Mouse (Mus musculus): Measurements from ENCODE around the gene Ndufa4l2. TPM values are rescaled to one million over a fixed set of nuclear protein-coding genes. Genes with fewer than 3 reads are reported as not detected.
A peak's percentile ranks its signal among the peaks of the same experiment; 100 is the strongest.

The Ndufa4l2 gene
- polyA plus RNA-seq, 1 experiment from 2014 or later, result 5.2 TPM

GRCm38 (mm10) chr10:127521611-127522080 lies 6.9 kb downstream of the Ndufa4l2 start:
- Histone ChIP-seq H3K36me3 (peaks cover 41% of the 10 kb centered on the region), H3K9me3 (replicated peaks) (peaks cover 15% of the 10 kb centered on the region; the same call in 1 of the 2 replicates), H3K4me3 (peak overlapping the region; percentile 69), H3K4me1 (peaks cover 70% of the 10 kb centered on the region), H3K27ac (replicated peaks) (peak overlapping the region; percentile 83), H3K27me3 (ENCODE audit: low read depth, poor library complexity, severe bottlenecking) (peaks cover 83% of the 10 kb centered on the region)
- 14% methylated on average over 12 of the region's 12 CpGs for whole genome bisulfite sequencing
- DNase-seq (ENCODE audit: low spot score), result no peak

- Histone ChIP-seq H3K36me3 (peaks cover 38% of the 10 kb centered on the region), H3K4me1 (peaks cover 70% of the 10 kb centered on the region), H3K9me3 (replicated peaks) (peaks cover 15% of the 10 kb centered on the region; the same call in 1 of the 2 replicates), H3K27me3 (ENCODE audit: low read depth, poor library complexity, severe bottlenecking) (peaks cover 83% of the 10 kb centered on the region), H3K4me3 (peak within 1 kb of the TSS; percentile 69), H3K27ac (replicated peaks) (peak within 1 kb of the TSS; percentile 83)
- WGBS, result under 1% methylated on average over 21 of the region's 21 CpGs
- DNase-seq (ENCODE audit: low spot score), result peak; percentile 89
These were observed 7.4 kb downstream of the Ndufa4l2 start, which contains the start of gene Shmt2 for GRCm38 (mm10) chr10:127522088-127522581. Gene Shmt2, minus strand, starts transcription at chr10:127522444.

GRCm38 (mm10) chr10:127524646-127525255 lies 10.0 kb downstream of the Ndufa4l2 start:
- H3K9me3 ChIP-seq (replicated peaks), result peaks cover 6% of the 10 kb centered on the region; the same call in 1 of the 2 replicates
- peaks cover 83% of the 10 kb centered on the region for H3K27me3 ChIP-seq (ENCODE audit: low read depth, poor library complexity, severe bottlenecking)
- peaks cover 12% of the 10 kb centered on the region for H3K36me3 ChIP-seq
- DNase-seq (ENCODE audit: low spot score), result no peak
- WGBS, result under 1% methylated on average over 22 of the region's 23 CpGs
- peaks cover 79% of the 10 kb centered on the region for H3K4me1 ChIP-seq
- peak overlapping the region; percentile 23 for H3K4me3 ChIP-seq
- 0 out of 2 replicates have a peak overlapping the region, but pooled peaks have one; percentile 23 for H3K27ac ChIP-seq (replicated peaks)

- no peak for DNase-seq (ENCODE audit: low spot score)
- peak overlapping the region; percentile 44 for H3K4me3 ChIP-seq
- H3K4me1 ChIP-seq, result peaks cover 79% of the 10 kb centered on the region
- no peaks in the 10 kb centered on the region for H3K36me3 ChIP-seq
- no peaks in the 10 kb centered on the region for H3K9me3 ChIP-seq (replicated peaks)
- 2% methylated on average over 26 of the region's 26 CpGs for WGBS
- peaks cover 85% of the 10 kb centered on the region for H3K27me3 ChIP-seq (ENCODE audit: low read depth, poor library complexity, severe bottlenecking)
- peak overlapping the region; percentile 61; the same call in 1 of the 2 replicates for H3K27ac ChIP-seq (replicated peaks)
These were observed 11.3 kb downstream of the Ndufa4l2 start for GRCm38 (mm10) chr10:127526048-127526447.

- Histone ChIP-seq H3K36me3 (no peaks in the 10 kb centered on the region), H3K9me3 (replicated peaks) (no peaks in the 10 kb centered on the region), H3K27me3 (ENCODE audit: low read depth, poor library complexity, severe bottlenecking) (peaks cover 91% of the 10 kb centered on the region), H3K4me3 (peak overlapping the region; percentile 44), H3K4me1 (peaks cover 79% of the 10 kb centered on the region), H3K27ac (replicated peaks) (peak overlapping the region; percentile 61)
- WGBS, result under 1% methylated on average over 26 of the region's 26 CpGs
- peak; percentile 80 for DNase-seq (ENCODE audit: low spot score)
These were observed 11.9 kb downstream of the Ndufa4l2 start for GRCm38 (mm10) chr10:127526681-127527080.

GRCm38 (mm10) chr10:127527481-127527880 lies 12.7 kb downstream of the Ndufa4l2 start:
- peak overlapping the region; percentile 13; the same call in 1 of the 2 replicates for H3K27ac ChIP-seq (replicated peaks)
- WGBS, result 3% methylated on average over 17 of the region's 17 CpGs
- peak; percentile 46 for DNase-seq (ENCODE audit: low spot score)
- peaks cover 81% of the 10 kb centered on the region for H3K4me1 ChIP-seq
- no peaks in the 10 kb centered on the region for H3K9me3 ChIP-seq (replicated peaks)
- no peaks in the 10 kb centered on the region for H3K36me3 ChIP-seq
- H3K27me3 ChIP-seq (ENCODE audit: low read depth, poor library complexity, severe bottlenecking), result peaks cover 99% of the 10 kb centered on the region
- H3K4me3 ChIP-seq, result peak overlapping the region; percentile 44

- WGBS, result under 1% methylated on average over 25 of the region's 25 CpGs
- Histone ChIP-seq H3K9me3 (replicated peaks) (no peaks in the 10 kb centered on the region), H3K27ac (replicated peaks) (peak overlapping the region; percentile 59), H3K36me3 (no peaks in the 10 kb centered on the region), H3K4me1 (peaks cover 91% of the 10 kb centered on the region), H3K27me3 (ENCODE audit: low read depth, poor library complexity, severe bottlenecking) (peaks cover 100% of the 10 kb centered on the region), H3K4me3 (peak overlapping the region; percentile 56)
- DNase-seq (ENCODE audit: low spot score), result no peak
These were observed 16.2 kb downstream of the Ndufa4l2 start for GRCm38 (mm10) chr10:127530945-127531344.

- peak overlapping the region; percentile 56 for H3K4me3 ChIP-seq
- H3K27me3 ChIP-seq (ENCODE audit: low read depth, poor library complexity, severe bottlenecking), result peaks cover 100% of the 10 kb centered on the region
- H3K36me3 ChIP-seq, result no peaks in the 10 kb centered on the region
- DNase-seq (ENCODE audit: low spot score), result peak; percentile 50
- WGBS, result 2% methylated on average over 4 of the region's 4 CpGs
- no peaks in the 10 kb centered on the region for H3K9me3 ChIP-seq (replicated peaks)
- peaks cover 91% of the 10 kb centered on the region for H3K4me1 ChIP-seq
- H3K27ac ChIP-seq (replicated peaks), result peak overlapping the region; percentile 59; the same call in 1 of the 2 replicates
These were observed 16.8 kb downstream of the Ndufa4l2 start for GRCm38 (mm10) chr10:127531548-127531947.

- Histone ChIP-seq H3K36me3 (peaks cover 10% of the 10 kb centered on the region), H3K27me3 (ENCODE audit: low read depth, poor library complexity, severe bottlenecking) (peaks cover 90% of the 10 kb centered on the region), H3K9me3 (replicated peaks) (no peaks in the 10 kb centered on the region), H3K4me1 (peaks cover 77% of the 10 kb centered on the region), H3K4me3 (peak within 1 kb of the TSS; percentile 56), H3K27ac (replicated peaks) (peak within 1 kb of the TSS; percentile 60)
- DNase-seq (ENCODE audit: low spot score), result peak; percentile 41
- WGBS, result under 1% methylated on average over 76 of the region's 78 CpGs
These were observed 19.5 kb downstream of the Ndufa4l2 start, which contains the start of gene Nxph4 for GRCm38 (mm10) chr10:127534036-127534928. Gene Nxph4, minus strand, starts transcription at chr10:127534559.

- DNase-seq (ENCODE audit: low spot score), result peak; percentile 52
- 1% methylated on average over 30 of the region's 30 CpGs for WGBS
- Histone ChIP-seq H3K4me3 (peak overlapping the region; percentile 56), H3K27ac (replicated peaks) (peak overlapping the region; percentile 60), H3K36me3 (peaks cover 17% of the 10 kb centered on the region), H3K9me3 (replicated peaks) (no peaks in the 10 kb centered on the region), H3K27me3 (ENCODE audit: low read depth, poor library complexity, severe bottlenecking) (peaks cover 83% of the 10 kb centered on the region), H3K4me1 (peaks cover 70% of the 10 kb centered on the region)
These were observed 20.2 kb downstream of the Ndufa4l2 start for GRCm38 (mm10) chr10:127534929-127535384.

GRCm38 (mm10) chr10:127536586-127537314 lies 22.0 kb downstream of the Ndufa4l2 start:
- 0 out of 2 replicates have a peak overlapping the region, but pooled peaks have one; percentile 2 for H3K4me3 ChIP-seq

More at GRCm38 (mm10) chr10:127536586-127537314, 22.0 kb downstream of the Ndufa4l2 start:
- Histone ChIP-seq H3K9me3 (replicated peaks) (no peaks in the 10 kb centered on the region), H3K27ac (replicated peaks) (0 out of 2 replicates have a peak overlapping the region, but pooled peaks have one; percentile 33), H3K36me3 (peaks cover 35% of the 10 kb centered on the region), H3K27me3 (ENCODE audit: low read depth, poor library complexity, severe bottlenecking) (peaks cover 65% of the 10 kb centered on the region), H3K4me1 (peaks cover 52% of the 10 kb centered on the region)
- peak; percentile 68 for DNase-seq (ENCODE audit: low spot score)
- WGBS, result 12% methylated on average over 8 of the region's 8 CpGs
